Mouse (Mus musculus): ENCODE measurements around the gene Tmem234.
"Not testable (repeated sequence)": the region's sequence is repeated elsewhere in the genome, so short reads cannot be mapped to it uniquely, and the experiment has no call there.

- not testable (repeated sequence) for TF ChIP-seq CTCF (IDR thresholded peaks at IDR 0.05; ENCODE audit: borderline replicate concordance, extremely low read depth, insufficient read depth, insufficient read length); POLR2A (IDR thresholded peaks at IDR 0.05; ENCODE audit: borderline replicate concordance, extremely low read depth, insufficient read depth, insufficient read length, poor library complexity, severe bottlenecking)
Observed at GRCm38 (mm10) chr4:129554512-129554911, 46.0 kb upstream of the Tmem234 start.
